Mouse (Mus musculus) effector memory CD4-positive, alpha-beta T cell, adult 7 months (primary cell): ENCODE results near the gene Catsperg1. TPM values are rescaled to one million over a fixed set of nuclear protein-coding genes. Genes with fewer than 3 reads are reported as not detected.

Experiments used
- polyA plus RNA-seq: library from polyadenylated mRNA; unstranded; fragments of 100-300 nt; shearing (Covaris generic); gene quantifications from one replicate; pipeline ENCODE4 v1.2.1, GENCODE M21; 2017

Gene Catsperg1
- polyA plus RNA-seq = 1.4 TPM

GRCm38 (mm10) chr7:29213675-29214082 is at the start of gene Catsperg1:
TSS of gene Catsperg1 (minus strand) at chr7:29214035.

GRCm38 (mm10) chr7:29248261-29248841 is 34.5 kb upstream of the Catsperg1 start, which contains the start of gene 2200002D01Rik:
TSS of gene 2200002D01Rik (minus strand) at chr7:29248466.

GRCm38 (mm10) chr7:29238019-29238967 is 24.5 kb upstream of the Catsperg1 start, which contains the start of gene Yif1b:
TSS of gene Yif1b (plus strand) at chr7:29238329.

GRCm38 (mm10) chr7:29232247-29233013 is 18.6 kb upstream of the Catsperg1 start, which contains the start of gene Kcnk6:
TSS of gene Kcnk6 (minus strand) at chr7:29232515.

GRCm38 (mm10) chr7:29180077-29180853 is 33.6 kb downstream of the Catsperg1 start, which contains the start of gene Psmd8:
TSS of gene Psmd8 (minus strand) at chr7:29180701.

GRCm38 (mm10) chr7:29170066-29170754 is 43.6 kb downstream of the Catsperg1 start, which contains the start of the genes Ggn and Spred3:
TSS of gene Ggn (plus strand) at chr7:29170210.
TSS of gene Spred3 (minus strand) at chr7:29170411.

GRCm38 (mm10) chr7:29155838-29156782 is 57.7 kb downstream of the Catsperg1 start, which contains the start of gene Fam98c:
TSS of gene Fam98c (minus strand) at chr7:29156234.

GRCm38 (mm10) chr7:29134693-29135386 is 79.0 kb downstream of the Catsperg1 start, which contains the start of gene Rasgrp4:
TSS of gene Rasgrp4 (plus strand) at chr7:29134851.

Other genes starting within 250 kb of the Catsperg1 start
- 289 TPM for gene Eif3k, start 232.2 kb downstream of the Catsperg1 start, polyA plus RNA-seq
- 128 TPM for gene Map4k1, start 232.0 kb downstream of the Catsperg1 start, polyA plus RNA-seq
- gene Ryr1, start 88.9 kb downstream of the Catsperg1 start, polyA plus RNA-seq = 1.2 TPM
- gene Rasgrp4, start 79.2 kb downstream of the Catsperg1 start, polyA plus RNA-seq = 0.29 TPM
- gene Fam98c, start 57.8 kb downstream of the Catsperg1 start, polyA plus RNA-seq = 43.6 TPM
- gene Ggn, start 43.8 kb downstream of the Catsperg1 start, polyA plus RNA-seq = not detected
- gene Spred3, start 43.6 kb downstream of the Catsperg1 start, polyA plus RNA-seq = not detected
- 173 TPM for gene Psmd8, start 33.3 kb downstream of the Catsperg1 start, polyA plus RNA-seq
- 1.6 TPM for gene Kcnk6, start 18.5 kb upstream of the Catsperg1 start, polyA plus RNA-seq
- 49.7 TPM for gene Yif1b, start 24.3 kb upstream of the Catsperg1 start, polyA plus RNA-seq
- 0.79 TPM for gene 2200002D01Rik, start 34.4 kb upstream of the Catsperg1 start, polyA plus RNA-seq
- 130 TPM for gene Spint2, start 67.9 kb upstream of the Catsperg1 start, polyA plus RNA-seq
- gene Ppp1r14a, start 75.3 kb upstream of the Catsperg1 start, polyA plus RNA-seq = not detected
- gene Dpf1, start 89.9 kb upstream of the Catsperg1 start, polyA plus RNA-seq = not detected